Mouse (Mus musculus) adipocyte (in vitro differentiated cells): ENCODE measurements around the gene Adgra1.

Experiments
- DNase-seq: peaks from one replicate; pipeline ENCODE4 v3.0.0-alpha.2; 2016; ENCODE audit warnings: low spot score

The Adgra1 gene

GRCm38 (mm10) chr7:139834036-139834435, at the start of gene Adgra1:
TSS of gene Adgra1 (plus strand) at chr7:139834174.
- no peak for DNase-seq

DNA sequence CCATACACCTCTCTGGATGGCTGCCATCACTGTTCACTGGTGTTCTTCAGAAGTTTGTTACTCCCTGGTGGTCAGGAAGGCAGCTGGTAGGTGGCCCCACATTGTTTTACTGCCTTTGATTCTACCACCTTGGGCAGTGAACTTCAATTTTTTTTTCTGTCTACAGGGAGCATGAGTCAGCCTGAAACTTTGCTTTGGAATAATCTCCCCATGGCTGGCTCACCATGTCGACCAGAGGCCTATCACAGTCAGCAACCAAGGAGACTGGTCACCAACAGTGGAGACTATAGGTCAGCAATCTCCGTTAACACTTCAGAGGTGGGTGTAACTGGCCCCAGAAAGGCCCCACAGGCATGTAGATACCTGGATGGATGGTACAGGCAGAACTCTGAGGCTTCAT, 46.6 kb upstream of the Adgra1 start:
- DNase-seq = no peak

DNA sequence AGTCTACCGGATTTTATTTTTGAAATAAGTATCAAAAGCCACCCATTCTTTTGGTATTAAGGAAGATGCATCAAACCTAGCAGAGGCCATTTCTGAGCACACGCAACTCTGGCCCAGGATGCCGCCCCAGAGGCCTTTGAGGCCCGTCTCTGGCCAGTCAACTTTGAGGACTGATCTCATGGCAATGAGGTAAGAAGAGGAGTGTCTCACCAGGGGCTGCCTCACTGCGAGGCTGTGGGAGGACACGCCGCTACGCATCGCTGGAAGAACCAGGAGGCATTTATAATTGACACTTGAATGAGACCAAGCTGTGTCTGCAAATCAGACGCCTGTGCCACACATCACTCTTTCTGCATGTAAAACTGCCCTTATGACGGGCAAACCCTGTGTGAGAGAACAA, 45.0 kb upstream of the Adgra1 start:
- no peak for DNase-seq

- no peak for DNase-seq
These were observed 44.3 kb upstream of the Adgra1 start for GRCm38 (mm10) chr7:139789718-139790117.

DNA sequence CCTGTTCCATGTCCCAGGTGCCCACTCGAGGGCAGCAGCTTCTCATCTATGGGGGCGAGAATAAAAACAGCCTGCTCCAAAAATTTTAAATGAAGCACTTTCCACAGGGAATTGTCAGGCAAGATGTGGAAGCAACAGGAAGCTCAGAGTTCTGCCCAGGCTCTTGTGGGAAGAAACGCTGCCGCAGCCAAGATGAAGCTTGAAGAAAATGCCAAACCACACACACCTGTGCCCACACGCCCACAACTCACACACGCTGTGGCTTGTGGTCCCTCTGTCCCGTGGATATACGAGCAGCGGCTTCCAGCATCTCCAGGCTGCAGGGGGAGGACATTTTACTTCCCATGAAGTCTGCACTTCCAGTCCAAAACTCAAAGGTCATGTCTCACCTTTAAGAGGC, 42.4 kb upstream of the Adgra1 start:
- DNase-seq = no peak

DNA sequence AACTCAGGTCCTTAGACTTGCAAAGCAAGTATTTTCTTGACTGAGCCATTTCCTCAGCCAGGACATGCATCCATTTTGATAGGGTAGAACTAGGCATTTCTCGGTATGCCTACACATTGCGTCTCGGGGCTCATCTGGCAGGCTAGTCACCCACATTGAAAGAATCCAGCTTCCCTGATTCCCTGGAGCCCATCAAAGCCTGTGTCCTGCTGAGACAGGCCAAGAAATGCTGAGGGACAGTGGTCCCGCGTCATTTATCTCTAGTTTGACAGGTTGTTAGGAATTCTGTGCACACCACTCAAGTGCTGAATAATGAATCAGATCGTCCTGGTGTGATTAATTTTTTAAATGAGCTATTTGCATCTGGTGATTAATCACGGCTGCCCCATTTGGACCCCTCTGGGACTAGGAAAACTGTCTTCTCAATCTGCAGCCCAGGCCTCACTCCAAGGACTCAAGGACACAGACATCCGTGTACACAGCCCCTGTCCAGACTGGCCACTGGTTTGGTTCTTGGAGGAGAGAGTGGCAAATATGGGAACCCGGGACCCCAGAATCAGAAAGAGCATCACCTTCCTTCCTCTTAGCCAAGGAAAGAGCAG, 38.9 kb upstream of the Adgra1 start:
- DNase-seq = no peak

- DNase-seq = no peak
These were observed 36.5 kb upstream of the Adgra1 start for GRCm38 (mm10) chr7:139797186-139798109.

- DNase-seq = no peak
These were observed 27.8 kb upstream of the Adgra1 start for GRCm38 (mm10) chr7:139806175-139806601.

DNA sequence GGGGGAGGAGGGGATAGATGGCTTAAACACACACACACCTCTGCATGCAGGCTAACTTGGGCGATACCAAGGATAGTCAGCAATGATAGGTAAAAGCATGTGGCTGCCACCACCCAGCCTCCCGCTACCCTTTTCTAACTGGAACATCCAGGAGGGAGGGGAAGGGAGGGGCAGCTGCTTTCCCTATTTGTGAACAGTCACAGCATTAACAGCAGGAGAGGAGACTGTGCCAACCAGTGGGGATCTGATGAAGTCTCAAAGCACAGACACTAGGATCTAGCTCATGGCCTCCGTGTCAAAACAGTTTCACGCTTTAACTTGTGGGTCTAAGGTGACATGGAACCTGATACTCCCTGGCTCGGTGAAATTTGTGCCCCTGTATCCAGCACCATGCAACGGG, 23.9 kb upstream of the Adgra1 start:
- no peak for DNase-seq

- DNase-seq = no peak
These were observed 22.3 kb upstream of the Adgra1 start for GRCm38 (mm10) chr7:139811706-139812105.

- no peak for DNase-seq
These were observed 20.3 kb upstream of the Adgra1 start for GRCm38 (mm10) chr7:139813577-139814207.

- DNase-seq = peak; percentile 2
These were observed 11.5 kb upstream of the Adgra1 start for GRCm38 (mm10) chr7:139822301-139823010.

DNA sequence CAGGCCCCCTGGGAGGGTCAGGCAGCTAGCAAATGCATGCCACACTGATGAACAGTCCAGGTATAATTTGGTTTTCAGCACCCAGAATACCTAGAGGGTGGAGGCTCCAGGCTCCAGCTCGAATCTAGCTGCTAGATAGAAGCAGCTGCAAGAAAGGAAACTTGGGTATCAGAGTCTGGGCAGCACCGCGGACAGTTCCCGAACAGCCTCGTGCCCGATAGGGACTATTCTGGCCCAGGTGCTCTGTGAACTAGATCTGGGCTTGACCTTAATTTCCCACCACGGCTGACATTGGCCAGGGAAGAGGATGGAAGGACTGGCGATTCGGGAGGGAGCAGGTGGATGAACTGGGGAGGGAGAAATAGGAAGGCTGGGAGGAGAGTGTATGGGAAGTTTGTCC, 6.3 kb upstream of the Adgra1 start:
- peak; percentile 8 for DNase-seq

- DNase-seq = no peak
These were observed 442 bp upstream of the Adgra1 start for GRCm38 (mm10) chr7:139833532-139833931.

- no peak for DNase-seq
These were observed 1.5 kb downstream of the Adgra1 start for GRCm38 (mm10) chr7:139835140-139836131.

DNA sequence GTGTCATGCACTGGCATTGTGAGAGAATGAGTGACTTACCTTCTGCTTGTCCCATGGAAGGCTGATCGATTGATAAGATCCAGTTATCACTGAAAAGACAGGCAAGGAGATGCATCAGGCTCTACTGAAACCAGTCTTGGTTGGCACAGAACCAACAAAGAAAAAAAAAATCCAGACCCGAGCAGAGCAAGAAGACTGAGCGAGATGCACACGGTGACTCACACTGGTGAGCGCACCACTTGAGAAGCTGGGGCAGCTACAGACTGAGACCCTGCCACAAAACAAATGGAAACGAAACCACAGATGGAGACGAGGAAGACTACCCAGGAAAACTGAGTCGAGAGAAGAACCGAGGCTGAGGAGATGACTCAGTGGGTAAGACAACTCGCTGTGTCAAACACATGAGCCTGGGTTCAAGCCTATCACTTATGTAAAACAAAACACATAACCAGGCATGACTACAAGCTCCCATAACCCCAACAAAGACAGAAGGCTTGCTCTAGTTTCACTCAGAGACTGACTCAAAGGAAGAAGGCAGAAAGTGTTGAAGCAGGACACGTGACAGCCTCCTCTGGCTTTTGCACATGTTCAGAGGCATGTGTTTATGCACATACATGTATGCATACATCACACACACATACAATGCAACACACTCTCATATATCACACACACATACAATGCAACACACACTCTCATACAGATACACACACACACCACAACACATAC, 6.6 kb downstream of the Adgra1 start:
- DNase-seq = no peak

DNA sequence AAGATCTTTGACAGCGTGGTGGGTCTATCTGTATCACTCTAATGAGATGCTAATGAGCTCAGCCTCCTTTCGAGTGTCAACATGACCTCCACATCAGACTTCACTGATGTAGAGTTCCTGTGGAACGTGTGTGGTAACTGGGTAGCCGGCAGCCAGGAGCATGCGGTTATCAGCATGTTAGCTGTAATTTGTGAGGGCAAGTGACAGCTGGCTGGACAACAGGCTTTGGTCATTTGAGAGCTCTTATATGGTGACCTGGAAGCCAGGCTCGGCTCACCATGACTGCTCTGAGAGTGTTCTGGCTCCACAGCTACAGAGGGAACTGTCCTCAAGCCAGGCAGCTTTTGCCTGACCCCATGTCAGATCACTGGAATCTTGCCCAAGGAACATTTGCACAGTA, 8.4 kb downstream of the Adgra1 start:
- no peak for DNase-seq

- DNase-seq = no peak
These were observed 9.2 kb downstream of the Adgra1 start for GRCm38 (mm10) chr7:139843140-139843539.

DNA sequence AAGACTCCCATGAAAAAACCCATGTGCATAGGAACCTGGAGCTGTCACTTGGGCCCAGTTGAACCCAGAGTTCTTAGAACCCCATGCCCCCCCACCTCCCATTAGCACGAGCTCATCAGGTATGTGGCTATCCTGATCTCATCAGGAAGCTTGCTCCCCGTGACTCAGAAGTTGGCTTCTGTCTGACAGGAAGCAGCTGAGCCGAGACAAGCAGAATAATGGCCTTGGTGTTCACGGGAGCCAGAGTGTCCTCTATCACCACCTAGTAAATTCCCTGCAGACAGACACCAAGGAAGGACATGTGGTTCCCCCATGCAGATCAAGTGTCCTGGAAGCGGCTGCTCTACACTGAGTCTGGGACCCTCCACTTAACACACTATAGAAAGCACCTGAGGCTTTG, 9.8 kb downstream of the Adgra1 start:
- no peak for DNase-seq

DNA sequence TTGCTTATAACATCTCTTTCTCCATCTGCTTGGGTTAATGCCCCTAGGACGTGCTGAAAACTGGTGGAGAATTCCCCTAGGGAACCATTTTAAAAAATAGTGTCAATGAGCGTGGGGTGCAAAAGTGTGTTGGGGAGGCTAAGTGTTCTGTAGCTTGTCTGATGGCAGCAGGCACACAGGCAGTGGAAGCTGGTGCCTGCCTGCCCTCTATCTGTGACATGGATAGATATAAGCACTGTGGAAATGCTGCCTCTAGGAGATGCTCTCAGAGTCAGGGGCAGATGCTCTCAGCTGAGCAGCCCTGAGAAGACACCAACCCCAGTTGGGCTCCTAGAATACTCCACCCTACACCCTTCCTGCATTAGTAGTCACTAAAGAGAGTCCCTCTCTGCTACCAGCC, 11.1 kb downstream of the Adgra1 start:
- no peak for DNase-seq
